ENCODE assay signal across 18 mouse cellular contexts in the genomic region with DNA sequence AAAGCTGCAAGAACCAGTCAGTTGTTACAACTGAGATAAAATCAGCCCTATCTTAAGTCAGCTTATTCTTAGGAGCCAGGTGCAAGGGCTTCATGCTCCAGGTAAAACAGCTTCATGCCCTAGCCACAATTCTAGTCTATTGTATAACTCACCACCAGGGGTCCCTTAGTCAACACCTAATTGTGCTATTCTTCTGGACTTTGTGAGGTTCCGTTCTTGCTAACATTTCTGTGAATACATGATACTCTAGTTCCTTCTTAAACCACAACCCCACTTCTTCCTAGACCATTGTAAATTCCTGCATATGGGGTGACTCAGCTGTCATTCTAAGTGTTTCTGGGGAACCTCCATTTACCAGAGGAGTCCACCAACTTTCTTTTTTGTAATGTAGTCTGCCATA. TPM values are rescaled to one million over a fixed set of nuclear protein-coding genes. Genes with fewer than 3 reads are reported as not detected.
DNase-seq lines count a peak whose midpoint lies in the region; ATAC-seq and TF ChIP-seq lines count a peak whose summit lies in the region.
"Had no signal": no experiment of that assay in that cellular context is flagged by ENCODE, and none has a peak within 500 bp of the region (broad histone marks: within the 10 kb centered on the region; RNA-seq: fewer than 3 reads in every experiment).

No protein-coding gene starts in this region.

- no peaks in the 10 kb centered on the region for H3K4me1 ChIP-seq in kidney, postnatal 0 days (replicated peaks; ENCODE audit: insufficient read depth, low read length)
- H3K4me1 ChIP-seq in kidney, embryonic 16.5 days (ENCODE audit: insufficient read depth, low read length), result no peaks in the 10 kb centered on the region
- no peaks in the 10 kb centered on the region for H3K4me1 ChIP-seq in midbrain, embryonic 11.5 days (ENCODE audit: control insufficient read depth, insufficient read depth, low read length)
- H3K4me1 ChIP-seq in hindbrain, postnatal 0 days (ENCODE audit: insufficient read depth, low read length), result no peaks in the 10 kb centered on the region
- H3K4me1 ChIP-seq: embryonic facial prominence, embryonic 13.5 days; heart, embryonic 13.5 days had no signal

- intact Hi-C loops in heart, postnatal 14 days (cut with DNase I), result no loop called here

- H3K4me3 ChIP-seq in kidney, postnatal 0 days (replicated peaks; ENCODE audit: low read depth, low read length), result no peak overlapping the region
- no peak overlapping the region for H3K4me3 ChIP-seq in kidney, embryonic 16.5 days (ENCODE audit: low read length)
- H3K4me3 ChIP-seq in midbrain, embryonic 11.5 days (ENCODE audit: low read depth, low read length), result no peak overlapping the region
- H3K4me3 ChIP-seq in hindbrain, postnatal 0 days (ENCODE audit: low read length), result no peak overlapping the region
- H3K4me3 ChIP-seq: embryonic facial prominence, embryonic 13.5 days; heart, embryonic 13.5 days; megakaryocyte, embryonic 14.5 days had no signal

- H3K27ac ChIP-seq in kidney, postnatal 0 days, result no peak overlapping the region
- no peak overlapping the region for H3K27ac ChIP-seq in kidney, embryonic 16.5 days (ENCODE audit: low read length)
- H3K27ac ChIP-seq in midbrain, embryonic 11.5 days (ENCODE audit: low read depth, low read length), result no peak overlapping the region
- H3K27ac ChIP-seq in hindbrain, postnatal 0 days, result no peak overlapping the region
- H3K27ac ChIP-seq: embryonic facial prominence, embryonic 13.5 days; heart, embryonic 13.5 days; liver, embryonic 14.5 days had no signal

- TF ChIP-seq CTCF in kidney, postnatal 0 days (IDR thresholded peaks at IDR 0.05; ENCODE audit: low read depth), result peak; percentile 21; the same call in 1 of the 2 replicates
- TF ChIP-seq CTCF in Patski (IDR thresholded peaks at IDR 0.05), result peak; percentile 7
- no peak for TF ChIP-seq CTCF in hindbrain, postnatal 0 days (IDR thresholded peaks at IDR 0.05; ENCODE audit: low read depth)

- POLR2A ChIA-PET in Patski (lab: Charles Lee), result no interaction called here

- no peak overlapping the region for H3K9ac ChIP-seq in kidney, postnatal 0 days (ENCODE audit: low read depth, low read length)
- no peak overlapping the region for H3K9ac ChIP-seq in kidney, embryonic 16.5 days (replicated peaks; ENCODE audit: low read length)
- H3K9ac ChIP-seq in midbrain, embryonic 11.5 days (ENCODE audit: low read length), result no peak overlapping the region
- no peak overlapping the region for H3K9ac ChIP-seq in hindbrain, postnatal 0 days (replicated peaks; ENCODE audit: low read length)
- H3K9ac ChIP-seq: embryonic facial prominence, embryonic 13.5 days; heart, embryonic 13.5 days; liver, embryonic 14.5 days had no signal

- H3K36me3 ChIP-seq in kidney, postnatal 0 days (ENCODE audit: insufficient read depth, low read length), result no peaks in the 10 kb centered on the region
- H3K36me3 ChIP-seq in kidney, embryonic 16.5 days (ENCODE audit: insufficient read depth, low read length), result no peaks in the 10 kb centered on the region
- no peaks in the 10 kb centered on the region for H3K36me3 ChIP-seq in midbrain, embryonic 11.5 days (ENCODE audit: control insufficient read depth, insufficient read depth, low read length)
- H3K36me3 ChIP-seq in hindbrain, postnatal 0 days (ENCODE audit: insufficient read depth, low read length), result no peaks in the 10 kb centered on the region
- H3K36me3 ChIP-seq: embryonic facial prominence, embryonic 13.5 days; heart, embryonic 13.5 days had no signal

- in situ Hi-C loops in Patski (cut with MboI; ENCODE audit: low pct_unique_long_range_greater_than_20kb), result no loop called here

- DNase-seq in kidney, postnatal 0 days (ENCODE audit: low spot score), result no peak
- DNase-seq in A20 (ENCODE audit: low read depth, low spot score) (peak; percentile 47), Patski (ENCODE audit: low read depth, low spot score) (no peak)
- DNase-seq in heart, postnatal 14 days, result no peak
- DNase-seq in midbrain, embryonic 11.5 days (ENCODE audit: low spot score, missing footprints), result no peak
- DNase-seq in hindbrain, postnatal 0 days (ENCODE audit: low spot score), result no peak
- DNase-seq: cerebellum, adult 11-12 months; gastrocnemius, postnatal 14 days; left cerebral cortex, postnatal 4 days; right cerebral cortex, adult 18-20 months had no signal

- no peak overlapping the region for H3K4me2 ChIP-seq in kidney, postnatal 0 days (ENCODE audit: low read length)
- H3K4me2 ChIP-seq in kidney, embryonic 16.5 days (replicated peaks; ENCODE audit: low read depth, low read length), result no peak overlapping the region
- no peak overlapping the region for H3K4me2 ChIP-seq in midbrain, embryonic 11.5 days
- H3K4me2 ChIP-seq in hindbrain, postnatal 0 days (ENCODE audit: low read depth, low read length), result no peak overlapping the region
- H3K4me2 ChIP-seq: embryonic facial prominence, embryonic 13.5 days; heart, embryonic 13.5 days had no signal

- 90% methylated on average over 1 of the region's 1 CpGs for WGBS in kidney, postnatal 0 days
- 89% methylated on average over 1 of the region's 1 CpGs for WGBS in kidney, embryonic 16.5 days
- 86% methylated on average over 1 of the region's 1 CpGs for WGBS in midbrain, embryonic 11.5 days
- 80% methylated on average over 1 of the region's 1 CpGs for WGBS in hindbrain, postnatal 0 days

- CTCF ChIA-PET in Patski (lab: Charles Lee), result interaction anchor here (1.7 kb wide), 1 partner anchor 11 kb away, joined by 4 read pairs; no protein-coding TSS in a partner anchor

- ATAC-seq in kidney, postnatal 0 days (replicated peaks; ENCODE audit: low FRiP score, low read depth), result no peak
- ATAC-seq in kidney, embryonic 16.5 days (ENCODE audit: low FRiP score, low TSS enrichment), result no peak
- ATAC-seq in Patski, result no peak
- peak; percentile 58 for ATAC-seq in inflammation-experienced regulatory T-cells, adult 6 months
- no peak for ATAC-seq in midbrain, embryonic 11.5 days (ENCODE audit: low FRiP score)
- no peak for ATAC-seq in hindbrain, postnatal 0 days
- ATAC-seq: intestine, postnatal 0 days had no signal

- no peaks in the 10 kb centered on the region for H3K27me3 ChIP-seq in kidney, postnatal 0 days (ENCODE audit: insufficient read depth, low read length)
- no peaks in the 10 kb centered on the region for H3K27me3 ChIP-seq in kidney, embryonic 16.5 days (ENCODE audit: insufficient read depth, low read length)
- no peaks in the 10 kb centered on the region for H3K27me3 ChIP-seq in Patski
- H3K27me3 ChIP-seq in midbrain, embryonic 11.5 days (ENCODE audit: control insufficient read depth, insufficient read depth, low read length), result no peaks in the 10 kb centered on the region
- no peaks in the 10 kb centered on the region for H3K27me3 ChIP-seq in hindbrain, postnatal 0 days (ENCODE audit: insufficient read depth, low read length)
- H3K27me3 ChIP-seq: embryonic facial prominence, embryonic 13.5 days; heart, embryonic 13.5 days; megakaryocyte, embryonic 14.5 days had no signal

- H3K9me3 ChIP-seq in kidney, postnatal 0 days (replicated peaks; ENCODE audit: low read length), result no peaks in the 10 kb centered on the region
- H3K9me3 ChIP-seq in kidney, embryonic 16.5 days (ENCODE audit: low read length), result no peaks in the 10 kb centered on the region
- H3K9me3 ChIP-seq in midbrain, embryonic 11.5 days (ENCODE audit: control insufficient read depth, low read length), result no peaks in the 10 kb centered on the region
- H3K9me3 ChIP-seq in hindbrain, postnatal 0 days (ENCODE audit: low read length), result no peaks in the 10 kb centered on the region
- H3K9me3 ChIP-seq: embryonic facial prominence, embryonic 13.5 days; heart, embryonic 13.5 days; megakaryocyte, embryonic 14.5 days had no signal

RNA-seq across cellular contexts. Expression of gene Gm49339, which starts 57.9 kb away (rescaled TPM):
- 0.91 TPM in 1 of 2 replicates, not detected in the other for polyA plus RNA-seq in kidney, postnatal 0 days (2015; fragmentation: Nextera tagmentation; extraction: Ambion mirVana)
- polyA plus RNA-seq in kidney, embryonic 16.5 days (2015; fragmentation: Nextera tagmentation; extraction: Ambion mirVana), result 0.87 and 0.96 TPM in 2 replicates
- not detected for polyA plus RNA-seq in Patski (2021)
- 100 to 1,000 TPM in 1 of 3 experiments, 10 to 100 TPM in 2; 40.2 to 251 (median 48.3) TPM for polyA plus RNA-seq in inflammation-experienced regulatory T-cells, adult 6 months (2017; shearing (Covaris generic))
- 1 to 10 TPM; 1.0 to 1.5 TPM for total RNA-seq in heart, postnatal 14 days (2021)
- polyA plus RNA-seq in midbrain, embryonic 11.5 days (2014; fragmentation: Nextera tagmentation; extraction: Ambion mirVana), result not detected in 2 replicates
- not detected in 2 replicates for total RNA-seq in hindbrain, postnatal 0 days (2014; rRNA removed)
- 1.0 TPM in 1 of 2 replicates, not detected in the other for polyA plus RNA-seq in hindbrain, postnatal 0 days (2015; fragmentation: Nextera tagmentation; extraction: Ambion mirVana)
- total RNA-seq: left cerebral cortex, postnatal 4 days had no signal

RNA-seq across cellular contexts. Expression of gene Lilr4b, which starts 57.9 kb away (rescaled TPM):
- polyA plus RNA-seq in kidney, postnatal 0 days (2015; fragmentation: Nextera tagmentation; extraction: Ambion mirVana), result 0.83 and 1.5 TPM in 2 replicates
- 0.72 and 0.81 TPM in 2 replicates for polyA plus RNA-seq in kidney, embryonic 16.5 days (2015; fragmentation: Nextera tagmentation; extraction: Ambion mirVana)
- polyA plus RNA-seq in Patski (2021), result not detected
- 100 to 1,000 TPM in 1 of 3 experiments, 10 to 100 TPM in 2; 63.4 to 328 (median 78.7) TPM for polyA plus RNA-seq in inflammation-experienced regulatory T-cells, adult 6 months (2017; shearing (Covaris generic))
- 1 to 10 TPM; 1.5 to 1.8 TPM for total RNA-seq in heart, postnatal 14 days (2021)
- 0.16 TPM in 1 of 2 replicates, not detected in the other for polyA plus RNA-seq in midbrain, embryonic 11.5 days (2014; fragmentation: Nextera tagmentation; extraction: Ambion mirVana)
- not detected in 2 replicates for total RNA-seq in hindbrain, postnatal 0 days (2014; rRNA removed)
- polyA plus RNA-seq in hindbrain, postnatal 0 days (2015; fragmentation: Nextera tagmentation; extraction: Ambion mirVana), result 0.29 and 0.33 TPM in 2 replicates
- polyA plus RNA-seq: hindbrain, embryonic 11.5 days had no signal

Comparison
In these comparisons a context has a peak if more than half of its experiments do, and no peak if none do; other contexts are left out.
1. RNA of gene Gm49339, which starts 57.9 kb away (polyA plus RNA-seq): 40.2 to 251 TPM in inflammation-experienced regulatory T-cells, adult 6 months; 0.87 to 0.96 TPM in kidney, embryonic 16.5 days, 0.91 TPM in kidney, postnatal 0 days, not detected in Patski (single experiment), not detected in midbrain, embryonic 11.5 days and 1.0 TPM in hindbrain, postnatal 0 days; every median in the first group is over 10 times any median in the second.
2. RNA of gene Lilr4b, which starts 57.9 kb away (polyA plus RNA-seq): 63.4 to 328 TPM in inflammation-experienced regulatory T-cells, adult 6 months; 0.83 to 1.5 TPM in kidney, postnatal 0 days, 0.72 to 0.81 TPM in kidney, embryonic 16.5 days, 0.29 to 0.33 TPM in hindbrain, postnatal 0 days, 0.16 TPM in midbrain, embryonic 11.5 days and not detected in Patski (single experiment); every median in the first group is over 10 times any median in the second.